Mouse (Mus musculus) cerebellum, adult 18-20 months (tissue): ENCODE measurements around the gene Vmn1r117.
"Not testable (repeated sequence)": the region's sequence is repeated elsewhere in the genome, so short reads cannot be mapped to it uniquely, and the experiment has no call there.

Experiments used
- DNase-seq, 2 experiments: peaks; one replicate each; pipeline ENCODE4 v3.0.0; 2021

The Vmn1r117 gene

GRCm38 (mm10) chr7:20884021-20884420 lies at the start of gene Vmn1r117:
Gene Vmn1r117 (minus strand): TSS chr7:20884121.
- DNase-seq = not testable (repeated sequence)

GRCm38 (mm10) chr7:20912247-20912646 lies 28.3 kb upstream of the Vmn1r117 start, which contains the start of gene Vmn1r118:
Gene Vmn1r118 (minus strand): TSS chr7:20912347.
- not testable (repeated sequence) for DNase-seq

- not testable (repeated sequence) for DNase-seq
Measured at GRCm38 (mm10) chr7:20871956-20872355, 12.0 kb downstream of the Vmn1r117 start, which contains the start of gene Vmn1r116. Gene Vmn1r116 (plus strand): TSS chr7:20872256.

DNA sequence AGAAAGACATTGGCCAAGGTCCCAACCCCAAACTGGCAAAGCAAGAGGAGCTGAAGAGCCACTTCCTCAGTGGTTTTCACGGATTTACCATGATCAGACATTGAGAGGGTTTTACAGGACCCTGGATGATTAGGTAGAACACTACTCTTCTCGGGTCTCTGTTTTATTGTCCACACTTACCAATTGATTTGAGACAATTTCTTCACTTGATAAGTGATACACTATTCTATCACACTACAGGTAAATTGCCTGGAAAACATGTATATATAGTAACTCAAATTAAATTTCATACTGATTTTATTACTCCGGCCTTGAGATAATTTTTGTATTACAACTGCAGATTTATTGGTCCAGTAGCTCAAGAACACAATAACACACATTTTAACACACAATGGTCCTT lies 39.0 kb downstream of the Vmn1r117 start, which contains the start of gene Vmn1r115:
TSS of gene Vmn1r115 (minus strand) at position 101 of the 400 bp plus-strand sequence.
- not testable (repeated sequence) for DNase-seq
